ENCODE assay signal across 8 mouse cellular contexts in genomic region chr17:32163910-32164650, GRCm38 (mm10). TPM values are rescaled to one million over a fixed set of nuclear protein-coding genes. Genes with fewer than 3 reads are reported as not detected.
DNase-seq lines count a peak whose midpoint lies in the region; ATAC-seq and TF ChIP-seq lines count a peak whose summit lies in the region.

No protein-coding gene starts in this region.

- H3K9me3 ChIP-seq in kidney, postnatal 0 days (replicated peaks; ENCODE audit: low read length) = no peaks in the 10 kb centered on the region
- H3K9me3 ChIP-seq in forebrain, embryonic 13.5 days (replicated peaks) = no peaks in the 10 kb centered on the region
- no peaks in the 10 kb centered on the region for H3K9me3 ChIP-seq in limb, embryonic 15.5 days

- peaks cover 4% of the 10 kb centered on the region for H3K4me1 ChIP-seq in kidney, postnatal 0 days (replicated peaks; ENCODE audit: insufficient read depth, low read length)
- peaks cover 50% of the 10 kb centered on the region for H3K4me1 ChIP-seq in forebrain, embryonic 13.5 days
- H3K4me1 ChIP-seq in limb, embryonic 15.5 days = peaks cover 42% of the 10 kb centered on the region

- H3K9ac ChIP-seq in kidney, postnatal 0 days (ENCODE audit: low read depth, low read length) = peak overlapping the region; percentile 27; the same call in 1 of the 2 replicates
- H3K9ac ChIP-seq in forebrain, embryonic 13.5 days = no peak overlapping the region
- H3K9ac ChIP-seq in limb, embryonic 15.5 days = no peak overlapping the region

- no peaks in the 10 kb centered on the region for H3K36me3 ChIP-seq in kidney, postnatal 0 days (ENCODE audit: insufficient read depth, low read length)
- H3K36me3 ChIP-seq in forebrain, embryonic 13.5 days (ENCODE audit: poor library complexity, severe bottlenecking) = no peaks in the 10 kb centered on the region
- 0 out of 2 replicates have a peak, but pooled peaks cover 6% of the 10 kb centered on the region for H3K36me3 ChIP-seq in limb, embryonic 15.5 days

- H3K4me3 ChIP-seq in kidney, postnatal 0 days (replicated peaks; ENCODE audit: low read depth, low read length) = no peak overlapping the region
- no peak overlapping the region; the same call in 1 of the 2 replicates for H3K4me3 ChIP-seq in forebrain, embryonic 13.5 days
- H3K4me3 ChIP-seq in limb, embryonic 15.5 days = no peak overlapping the region

- no peak for DNase-seq in kidney, postnatal 0 days (ENCODE audit: low spot score)
- DNase-seq in kidney, adult 9 months = no peak
- DNase-seq in skeletal muscle tissue, adult 2 months (ENCODE audit: low read depth, low spot score) = peak; percentile 38
- DNase-seq in adipocyte (ENCODE audit: low spot score) = no peak
- DNase-seq in left cerebral cortex, adult 11 months (ENCODE audit: low spot score) = no peak
- no peak for DNase-seq in cerebellum, adult 8-10 months

- H3K27me3 ChIP-seq in kidney, postnatal 0 days (ENCODE audit: insufficient read depth, low read length) = no peaks in the 10 kb centered on the region
- H3K27me3 ChIP-seq in forebrain, embryonic 13.5 days = no peaks in the 10 kb centered on the region
- no peaks in the 10 kb centered on the region for H3K27me3 ChIP-seq in limb, embryonic 15.5 days

- no peak for ATAC-seq in kidney, postnatal 0 days (replicated peaks; ENCODE audit: low FRiP score, low read depth)
- ATAC-seq in forebrain, embryonic 13.5 days = no peak
- ATAC-seq in limb, embryonic 15.5 days (ENCODE audit: insufficient number of reproducible peaks, low FRiP score, low TSS enrichment, low read depth) = peak; percentile 3; the same call in 1 of the 2 replicates

- no peak overlapping the region for H3K27ac ChIP-seq in kidney, postnatal 0 days
- peak overlapping the region; percentile 31 for H3K27ac ChIP-seq in forebrain, embryonic 13.5 days
- H3K27ac ChIP-seq in limb, embryonic 15.5 days = peak overlapping the region; percentile 67

- no peak for TF ChIP-seq CTCF in kidney, postnatal 0 days (IDR thresholded peaks at IDR 0.05; ENCODE audit: low read depth)

- WGBS in kidney, postnatal 0 days = 59% methylated on average over 6 of the region's 6 CpGs
- WGBS in forebrain, embryonic 13.5 days = 53% methylated on average over 6 of the region's 6 CpGs
- 51% methylated on average over 6 of the region's 6 CpGs for WGBS in limb, embryonic 15.5 days

- no peak overlapping the region; the same call in 1 of the 2 replicates for H3K4me2 ChIP-seq in kidney, postnatal 0 days (ENCODE audit: low read length)
- H3K4me2 ChIP-seq in forebrain, embryonic 13.5 days = peak overlapping the region; percentile 96; the same call in 1 of the 2 replicates
- 0 out of 2 replicates have a peak overlapping the region, but pooled peaks have one; percentile 19 for H3K4me2 ChIP-seq in limb, embryonic 15.5 days

RNA-seq across cellular contexts. Expression of gene Notch3, which starts 2.6 kb away (rescaled TPM):
- polyA plus RNA-seq in kidney, postnatal 0 days (2015; fragmentation: Nextera tagmentation; extraction: Ambion mirVana) = 7.2 and 7.4 TPM in 2 replicates
- polyA plus RNA-seq in forebrain, embryonic 13.5 days (2015; fragmentation: Nextera tagmentation; extraction: Ambion mirVana) = 7.7 and 9.7 TPM in 2 replicates
- 16.7 and 17.5 TPM in 2 replicates for polyA plus RNA-seq in limb, embryonic 15.5 days (2015; fragmentation: Nextera tagmentation; extraction: Ambion mirVana)

RNA-seq across cellular contexts. Expression of gene Ephx3, which starts 25.3 kb away (rescaled TPM):
- polyA plus RNA-seq in kidney, postnatal 0 days (2015; fragmentation: Nextera tagmentation; extraction: Ambion mirVana) = 0.18 and 0.30 TPM in 2 replicates
- 0.08 and 0.10 TPM in 2 replicates for polyA plus RNA-seq in forebrain, embryonic 13.5 days (2015; fragmentation: Nextera tagmentation; extraction: Ambion mirVana)
- 19.0 and 20.6 TPM in 2 replicates for polyA plus RNA-seq in limb, embryonic 15.5 days (2015; fragmentation: Nextera tagmentation; extraction: Ambion mirVana)

Comparison
In these comparisons a context has a peak if more than half of its experiments do, and no peak if none do; other contexts are left out.
1. RNA of gene Ephx3, which starts 25.3 kb away (polyA plus RNA-seq): 19.0 to 20.6 TPM in limb, embryonic 15.5 days; 0.18 to 0.30 TPM in kidney, postnatal 0 days and 0.08 to 0.10 TPM in forebrain, embryonic 13.5 days; every median in the first group is over 10 times any median in the second.